Mouse (Mus musculus): ENCODE results near the gene Il22. TPM values are rescaled to one million over a fixed set of nuclear protein-coding genes. Genes with fewer than 3 reads are reported as not detected.

Il22 gene
- polyA plus RNA-seq, 1 experiment from 2014 or later, result not detected

Other genes starting within 250 kb of the Il22 start
- gene Mdm1, start 63.1 kb upstream of the Il22 start, polyA plus RNA-seq (2014; fragmentation: Nextera tagmentation; extraction: Ambion mirVana), result 57.3 and 62.2 TPM in 2 replicates
- gene Gm32717, start 35.8 kb downstream of the Il22 start, polyA plus RNA-seq (2014; fragmentation: Nextera tagmentation; extraction: Ambion mirVana), result 0.15 and 0.26 TPM in 2 replicates
- 0.15 and 0.26 TPM in 2 replicates for gene Gm32802, start 53.7 kb downstream of the Il22 start, polyA plus RNA-seq (2014; fragmentation: Nextera tagmentation; extraction: Ambion mirVana)
- gene Iltifb, start 90.1 kb downstream of the Il22 start, polyA plus RNA-seq (2014; fragmentation: Nextera tagmentation; extraction: Ambion mirVana), result not detected in 2 replicates
- not detected in 2 replicates for gene Gm9040, start 122.0 kb downstream of the Il22 start, polyA plus RNA-seq (2014; fragmentation: Nextera tagmentation; extraction: Ambion mirVana)
- gene Gm9044, start 127.5 kb downstream of the Il22 start, polyA plus RNA-seq (2014; fragmentation: Nextera tagmentation; extraction: Ambion mirVana), result not detected in 2 replicates
- gene Gm9045, start 132.9 kb downstream of the Il22 start, polyA plus RNA-seq (2014; fragmentation: Nextera tagmentation; extraction: Ambion mirVana), result 0.07 TPM in 1 of 2 replicates, not detected in the other
- not detected in 2 replicates for gene Gm9046, start 138.3 kb downstream of the Il22 start, polyA plus RNA-seq (2014; fragmentation: Nextera tagmentation; extraction: Ambion mirVana)
- not detected in 2 replicates for gene Gm9048, start 143.7 kb downstream of the Il22 start, polyA plus RNA-seq (2014; fragmentation: Nextera tagmentation; extraction: Ambion mirVana)
- gene Gm9049, start 149.2 kb downstream of the Il22 start, polyA plus RNA-seq (2014; fragmentation: Nextera tagmentation; extraction: Ambion mirVana), result 0.07 TPM in 1 of 2 replicates, not detected in the other
- not detected in 2 replicates for gene Ifng, start 236.1 kb downstream of the Il22 start, polyA plus RNA-seq (2014; fragmentation: Nextera tagmentation; extraction: Ambion mirVana)

All from hindbrain, embryonic 11.5 days (tissue).